Mouse (Mus musculus): ENCODE measurements at regions not wholly inside any gene's neighbourhood (a gene's known extent, or its start where the extent isn't known, plus 50 kb on each side); places are given as distances from the start of the nearest gene placed in this dataset.

DNA sequence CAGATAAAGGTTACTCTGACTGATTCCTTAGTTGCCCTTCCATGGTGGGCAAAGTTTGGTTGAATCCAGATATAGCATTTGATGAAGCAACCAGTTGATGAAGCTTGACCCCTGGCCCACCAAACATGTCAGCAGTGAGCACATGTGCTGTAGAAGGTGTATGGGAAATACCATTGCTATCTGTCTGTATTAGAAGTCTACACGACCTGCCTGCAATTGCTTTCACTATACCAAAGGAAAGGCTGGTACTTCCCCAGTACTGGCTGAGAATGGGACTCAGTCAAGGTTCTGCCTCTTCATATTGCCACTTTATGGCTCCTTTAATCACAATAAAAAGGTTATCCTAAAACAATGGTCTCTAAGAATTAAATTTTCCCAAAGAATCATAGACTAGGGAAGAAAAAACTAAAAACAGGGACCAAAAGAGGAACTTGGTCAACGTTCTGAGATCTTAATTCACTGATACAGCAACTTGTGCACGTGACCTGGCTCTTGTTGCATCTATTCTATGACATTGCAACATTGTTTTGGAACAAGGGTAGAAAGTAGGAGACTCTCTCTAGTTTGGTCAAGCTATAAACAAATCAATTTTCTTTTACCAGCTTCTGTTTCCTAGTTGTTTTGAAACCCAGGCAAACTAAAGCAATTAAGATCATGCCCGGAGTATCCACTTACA, 284.0 kb downstream of the Rapgef2 start:
- no peak for DNase-seq

DNA sequence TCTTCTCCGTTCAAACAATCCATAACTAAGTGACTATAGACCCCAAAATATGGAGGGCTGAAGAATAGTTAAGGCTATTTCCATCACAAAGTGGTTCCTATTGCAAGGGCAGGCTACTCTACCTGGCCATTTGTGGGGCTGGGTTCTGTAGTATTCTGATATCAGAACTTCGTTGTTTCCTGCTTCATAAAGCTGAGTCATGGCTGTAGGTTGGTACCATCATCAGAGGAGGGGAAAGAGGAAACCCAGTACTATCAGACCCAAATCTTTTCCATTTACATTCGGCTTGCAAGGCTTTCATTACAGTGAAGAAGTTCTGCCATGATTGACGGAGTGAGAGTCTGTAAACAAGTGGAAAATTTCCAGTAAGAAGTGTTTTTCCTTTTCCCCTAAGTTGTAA, 284.6 kb downstream of the Rapgef2 start:
- DNase-seq, result no peak

DNA sequence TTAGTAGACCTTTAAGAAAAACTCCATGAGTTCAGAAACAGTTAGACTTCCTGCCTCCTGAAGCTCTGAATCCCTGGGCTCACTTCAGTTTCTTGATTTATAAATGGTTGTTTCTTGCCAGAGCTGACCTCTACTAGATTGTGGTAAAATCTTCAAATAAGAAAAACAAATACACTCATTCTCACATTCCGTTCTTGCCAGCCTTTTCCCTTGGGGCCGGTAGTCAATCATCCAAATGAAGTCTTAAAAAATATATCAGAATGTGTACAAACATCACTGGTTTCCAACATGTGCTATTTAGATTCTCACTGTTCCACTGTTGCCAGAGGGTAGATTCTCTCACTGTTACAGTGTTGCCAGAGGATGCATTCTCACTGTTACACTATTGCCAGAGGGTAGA, 286.0 kb downstream of the Rapgef2 start:
- DNase-seq, result no peak

DNA sequence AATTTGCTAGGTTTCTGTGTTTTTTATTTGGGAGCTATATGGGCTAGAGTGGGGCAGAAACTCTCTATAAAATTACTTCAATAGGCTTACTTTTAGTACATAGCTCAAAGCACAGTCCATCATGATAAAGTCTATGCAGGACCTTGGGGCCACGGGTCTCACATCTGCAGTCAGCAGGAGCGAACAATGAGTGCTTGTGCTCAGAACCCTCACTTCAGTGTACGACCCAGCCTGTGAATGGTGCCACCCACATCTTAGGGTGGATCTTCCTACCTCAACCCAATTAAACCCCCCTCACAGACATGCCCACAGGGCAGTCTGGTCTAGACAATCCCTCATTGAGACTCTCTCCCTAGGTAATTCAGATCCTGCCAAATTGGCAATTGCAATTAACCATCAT, 286.5 kb downstream of the Rapgef2 start:
- DNase-seq, result no peak

DNA sequence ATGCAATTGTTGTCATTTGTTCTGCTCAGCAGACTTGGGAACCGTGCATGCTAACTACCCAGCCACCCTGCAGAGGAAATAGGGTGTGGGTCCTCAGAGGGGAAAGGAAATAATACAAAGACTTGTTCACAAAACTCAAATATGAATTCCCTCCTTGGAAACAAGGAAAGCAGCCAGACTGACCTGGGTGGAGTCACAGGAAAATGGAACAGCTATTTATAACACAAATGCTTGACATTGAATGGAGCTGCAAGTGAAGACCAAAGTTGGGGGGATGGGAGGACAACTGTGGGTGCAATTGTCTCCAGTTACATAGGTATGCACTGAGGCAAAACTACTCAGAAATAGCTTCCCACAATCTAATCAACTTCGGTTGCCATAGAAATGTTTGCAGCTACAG, 298.2 kb downstream of the Rapgef2 start:
- no peak for DNase-seq

DNA sequence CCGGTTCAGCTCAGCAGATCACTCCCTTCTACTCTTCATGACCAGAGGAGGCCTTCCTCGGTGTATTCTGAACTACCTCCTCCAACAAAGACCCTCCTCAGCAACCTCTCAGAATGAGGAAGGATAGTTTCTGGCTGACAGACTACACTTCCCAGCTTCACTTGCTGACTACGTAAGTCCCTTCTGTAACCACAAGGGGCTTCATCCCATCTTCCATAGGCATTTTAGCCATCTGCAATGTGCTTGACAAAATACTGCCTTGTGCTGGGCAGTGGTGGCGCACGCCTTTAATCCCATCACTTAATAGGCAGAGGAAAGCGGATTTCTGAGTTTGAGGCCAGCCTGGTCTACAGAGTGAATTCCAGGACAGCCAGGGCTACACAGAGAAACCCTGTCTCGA, 299.6 kb downstream of the Rapgef2 start:
- DNase-seq, result no peak

DNA sequence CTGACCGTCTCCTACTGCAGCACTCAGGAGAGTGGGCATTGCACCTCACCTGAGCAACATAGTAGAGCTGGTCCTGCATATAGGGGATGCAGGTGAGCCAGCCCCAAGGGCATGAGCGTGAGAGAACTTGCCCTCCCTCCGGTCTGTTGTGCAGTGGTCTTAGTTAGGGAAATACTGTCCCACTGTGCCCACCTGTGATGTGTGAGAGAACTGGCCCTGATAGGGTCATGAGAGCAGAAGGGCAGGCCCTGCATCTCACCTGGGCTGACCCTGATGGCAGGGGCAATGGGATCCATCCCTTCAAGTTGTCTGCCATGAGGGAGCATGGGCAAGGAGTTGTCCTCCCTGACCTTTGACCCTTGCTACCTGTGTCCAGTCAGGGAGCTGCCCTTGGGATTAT, 305.3 kb downstream of the Rapgef2 start:
- no peak for DNase-seq

DNA sequence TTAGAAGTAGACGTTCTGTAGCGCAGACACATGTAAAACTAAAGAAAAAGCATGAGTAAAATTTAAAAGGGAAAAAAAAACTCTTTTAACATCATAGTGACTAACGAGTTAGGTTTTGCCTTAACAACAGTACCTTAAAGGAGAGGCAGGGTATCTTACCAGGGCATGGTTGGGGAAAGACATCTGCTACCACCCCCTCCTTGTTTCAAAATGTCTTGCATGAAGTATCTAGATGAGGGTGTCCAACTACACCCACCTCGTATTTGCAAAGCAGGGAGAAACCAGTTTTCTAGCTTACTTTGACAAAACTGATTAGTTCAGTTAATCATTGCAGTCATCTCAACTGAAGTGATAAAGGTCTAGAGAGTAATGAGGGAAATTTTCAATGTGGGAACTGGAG, 307.5 kb downstream of the Rapgef2 start:
- DNase-seq, result no peak

DNA sequence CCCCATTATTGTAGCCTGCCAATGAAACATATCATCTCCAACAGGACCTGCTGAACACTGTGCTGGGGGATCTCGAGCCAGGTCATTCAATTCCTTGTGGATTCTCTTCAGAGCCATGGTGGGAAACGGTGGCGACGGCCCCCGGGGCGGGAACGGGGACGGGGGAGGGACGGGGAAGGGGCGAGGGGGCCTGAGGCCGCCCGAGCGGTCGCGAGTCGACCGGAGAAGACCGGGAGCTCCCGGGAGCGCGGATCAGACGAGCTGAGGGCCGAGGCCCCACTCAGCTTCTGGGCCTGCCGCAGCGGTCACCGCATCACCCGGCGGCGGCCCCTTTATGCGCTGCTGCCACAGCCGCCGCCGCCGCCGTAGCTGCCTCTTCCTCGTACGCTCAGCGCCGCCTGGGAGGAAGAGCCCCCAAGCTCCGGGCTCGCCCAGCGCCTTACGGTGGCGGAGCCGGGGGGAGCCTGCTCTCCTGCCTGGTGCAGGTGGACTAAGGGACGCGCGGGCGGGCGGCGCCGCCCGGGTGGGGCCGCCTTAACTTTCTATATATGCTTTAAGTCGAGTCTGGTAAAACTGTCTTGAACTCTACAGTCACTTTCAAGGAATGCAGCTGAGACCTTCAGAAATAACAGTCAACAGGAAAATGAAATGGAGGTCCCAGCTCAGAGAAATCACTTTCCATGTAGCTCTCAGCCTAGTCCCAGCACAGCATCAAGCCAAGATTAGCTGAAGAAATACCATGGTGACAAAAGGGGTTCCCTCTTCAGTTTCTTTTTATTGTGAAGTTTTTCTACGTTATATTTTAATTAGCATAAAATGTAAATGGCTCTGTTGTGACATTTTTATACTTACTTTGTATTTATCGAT, 319.4 kb downstream of the Rapgef2 start:
- DNase-seq, result peak in 1 of 2 experiments; percentile 33

DNA sequence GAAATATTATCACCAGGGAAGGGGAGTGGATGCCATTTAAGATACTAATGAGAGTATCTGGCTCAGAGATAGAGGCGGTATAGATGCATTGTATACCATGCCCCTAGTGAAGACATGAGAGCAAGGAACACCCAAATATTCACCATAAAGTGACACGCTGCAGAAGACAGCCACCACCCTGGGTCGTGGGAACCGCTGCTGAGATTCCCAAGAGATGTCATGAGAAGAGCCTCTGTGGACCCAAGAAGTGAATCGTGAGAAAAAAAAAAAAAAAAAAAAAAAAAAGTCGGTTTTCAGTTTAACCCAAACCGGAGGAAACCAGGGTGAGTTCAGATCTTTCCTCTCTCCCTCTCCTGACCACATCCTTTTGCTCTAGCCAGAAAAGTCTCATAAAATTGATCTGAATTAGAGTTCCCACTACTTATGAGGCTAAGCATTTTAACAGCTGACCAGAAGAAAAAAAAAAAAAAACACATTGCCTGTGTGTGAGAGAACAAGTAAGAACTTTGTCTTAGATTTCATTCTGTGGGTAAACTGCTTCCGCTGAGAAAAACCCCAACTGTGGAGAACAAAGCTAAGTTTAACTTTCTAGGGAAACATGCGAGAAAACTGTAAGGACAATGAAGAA, 322.0 kb downstream of the Rapgef2 start:
- DNase-seq, result no peak

DNA sequence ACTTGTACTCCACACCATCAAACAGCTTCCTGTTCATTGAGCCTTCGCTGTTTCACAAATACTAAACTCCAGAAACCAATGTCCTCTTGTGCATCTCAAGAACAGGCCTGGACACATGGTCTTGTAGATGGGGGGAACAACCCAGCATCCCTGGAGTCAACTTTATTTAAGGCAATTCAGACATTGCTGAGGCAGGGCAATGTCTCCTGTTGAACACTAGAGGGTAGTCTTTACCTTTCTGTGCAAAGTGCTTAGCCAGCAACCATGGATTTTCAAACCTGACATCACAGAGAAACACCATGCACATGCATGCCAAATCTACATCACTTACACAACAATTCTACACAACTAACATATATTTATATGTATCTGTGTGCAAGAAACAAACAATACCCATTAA, 327.5 kb downstream of the Rapgef2 start:
- DNase-seq, result peak; percentile 28 to 41

DNA sequence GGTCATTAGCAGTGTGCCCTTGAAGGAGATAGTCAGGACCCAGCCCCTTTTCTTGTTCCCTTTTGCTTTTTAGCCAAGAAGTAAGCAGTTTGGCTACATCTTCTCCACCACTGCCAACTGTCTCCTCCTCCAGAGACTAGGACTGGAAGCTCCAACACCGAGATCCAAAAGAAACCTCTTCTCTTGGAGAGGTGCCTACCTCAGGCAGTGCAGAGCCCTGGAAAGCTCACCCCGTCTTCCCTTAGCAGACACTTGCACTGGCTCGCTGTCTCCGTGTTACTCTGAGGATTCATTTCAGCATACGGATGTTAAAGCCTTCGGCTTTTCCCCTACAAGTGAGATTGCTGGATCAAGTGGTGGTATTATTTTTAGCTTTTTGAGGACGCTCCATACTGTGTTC, 331.0 kb downstream of the Rapgef2 start:
- no peak for DNase-seq

DNA sequence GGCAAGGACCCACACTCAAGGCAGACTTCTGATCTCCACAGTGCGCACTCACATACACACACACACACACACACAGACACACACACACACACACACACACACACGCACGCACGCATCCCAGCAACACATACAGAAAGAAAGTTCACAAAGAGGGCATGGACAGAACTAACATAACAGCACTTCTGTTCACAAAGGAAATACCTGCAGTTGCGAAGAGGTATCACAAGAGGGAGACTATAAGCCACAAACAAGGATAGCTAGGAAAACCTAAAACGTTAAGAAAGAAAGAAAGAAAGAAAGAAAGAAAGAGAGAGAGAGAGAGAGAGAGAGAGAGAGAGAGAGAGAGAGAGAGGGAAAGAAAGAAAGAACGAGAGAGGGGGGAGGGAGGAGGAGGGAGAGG, 336.9 kb downstream of the Rapgef2 start:
- DNase-seq, result peak in 1 of 2 experiments; percentile 12

DNA sequence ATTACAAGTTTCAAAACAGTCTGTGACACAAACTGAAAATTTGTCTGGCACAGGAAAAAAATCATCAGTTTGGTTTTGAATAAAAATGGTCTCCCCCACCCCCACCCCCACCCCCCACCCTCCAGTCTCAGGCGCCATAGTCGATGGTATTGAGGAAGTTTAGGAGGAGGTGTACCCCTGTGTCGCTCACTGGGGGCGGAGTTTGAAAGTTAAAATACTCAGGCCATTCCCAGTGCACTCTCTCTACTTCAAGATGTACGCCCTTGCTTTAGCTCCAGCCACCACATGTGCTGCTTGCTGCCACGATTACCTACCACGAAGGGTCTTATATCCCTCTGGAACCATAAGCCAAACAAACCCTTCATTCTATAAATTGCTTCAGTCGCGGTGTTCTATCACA, 337.6 kb downstream of the Rapgef2 start:
- no peak for DNase-seq

DNA sequence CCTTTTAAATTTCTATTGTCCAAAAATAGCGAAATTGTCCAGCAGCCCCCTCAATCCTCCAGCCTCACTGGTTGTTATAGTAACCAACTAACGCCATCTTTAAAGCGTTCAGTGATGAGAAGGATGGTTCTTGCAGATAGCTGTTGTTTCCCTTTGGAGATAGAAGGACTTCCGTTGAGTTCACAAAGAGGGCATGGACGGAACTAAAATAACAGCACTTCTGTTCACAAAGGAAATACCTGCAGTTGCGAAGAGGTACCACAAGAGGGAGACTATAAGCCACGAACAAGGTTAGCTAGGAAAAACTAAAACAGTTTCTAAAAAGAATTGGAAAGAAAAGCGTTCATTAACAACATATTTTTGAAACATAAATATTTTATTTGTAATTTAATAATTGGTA, 338.1 kb downstream of the Rapgef2 start:
- DNase-seq, result peak; percentile 55 to 63

DNA sequence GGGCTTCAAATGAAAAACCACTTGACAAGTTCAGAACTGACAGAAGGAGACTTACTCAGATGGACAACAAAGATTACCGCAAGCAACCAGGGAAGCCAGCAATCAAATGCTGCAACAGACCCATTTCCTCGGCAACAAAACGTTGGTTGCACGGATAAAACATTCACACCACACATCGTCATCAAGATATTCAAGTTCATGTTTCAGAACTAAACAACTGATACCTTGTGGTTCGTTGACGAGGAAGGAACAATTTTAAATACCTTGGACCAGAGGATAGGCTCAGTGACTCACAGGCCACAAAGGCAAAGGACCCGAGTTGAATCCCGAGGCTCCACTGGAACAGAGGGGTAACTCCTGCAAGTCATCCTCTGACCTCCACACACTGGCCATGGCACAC, 339.1 kb downstream of the Rapgef2 start:
- no peak for DNase-seq

DNA sequence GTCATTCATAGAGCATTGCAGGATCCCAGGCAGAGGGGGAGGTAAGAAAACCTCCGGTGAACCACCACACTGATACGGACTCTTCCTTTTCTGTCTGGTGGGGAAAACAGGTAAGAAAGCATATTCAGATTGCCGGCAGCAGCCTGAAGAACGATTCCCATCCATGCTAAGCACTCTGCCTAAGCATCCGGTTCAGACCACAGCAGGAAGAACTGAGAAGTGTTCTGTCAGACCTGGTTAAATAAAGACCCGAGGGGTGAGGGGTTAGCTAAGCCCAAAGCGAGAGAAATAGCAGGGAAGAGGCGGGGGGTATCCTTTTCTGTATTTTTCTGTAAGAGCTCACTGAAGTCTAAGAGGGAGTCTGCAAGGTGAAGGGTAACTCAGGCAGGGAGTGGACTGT, 342.1 kb downstream of the Rapgef2 start:
- DNase-seq, result no peak

DNA sequence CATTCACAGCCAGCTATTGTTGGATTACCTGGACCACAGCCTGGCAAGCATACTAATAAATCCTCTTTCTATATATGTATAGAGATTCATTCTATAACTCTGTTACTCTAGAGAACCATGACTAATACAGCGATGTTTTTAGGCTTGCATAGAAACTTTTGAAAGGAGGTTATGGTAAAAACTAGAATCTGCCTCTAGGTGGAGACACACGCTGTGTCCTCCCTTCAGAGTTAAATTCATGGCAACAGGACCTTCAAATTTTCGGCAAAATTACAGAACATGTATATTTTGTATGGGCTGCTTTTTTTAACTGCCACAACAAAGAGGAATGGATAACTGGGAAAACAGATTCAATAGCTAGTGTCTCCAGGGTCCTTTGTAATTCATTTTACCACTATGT, 353.3 kb downstream of the Rapgef2 start:
- DNase-seq, result no peak

DNA sequence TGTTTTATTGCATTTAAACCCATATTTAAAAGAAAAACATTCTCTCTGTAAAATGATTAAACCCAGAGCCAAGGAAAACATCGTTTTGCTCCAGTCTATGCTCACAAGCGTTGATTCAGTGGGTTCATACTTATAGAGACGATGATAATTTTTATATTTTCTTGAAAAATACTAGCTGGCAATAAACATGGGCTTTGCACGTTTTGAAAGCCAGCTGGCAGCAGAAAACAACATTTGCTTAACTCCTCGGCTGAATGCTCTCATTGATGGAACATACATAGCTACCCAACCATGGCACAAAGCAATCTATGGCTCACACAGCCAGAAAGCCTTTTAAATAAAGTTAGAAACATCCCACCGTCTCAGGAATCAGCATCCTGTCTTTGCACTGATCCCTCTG, 366.5 kb downstream of the Rapgef2 start:
- no peak for DNase-seq

DNA sequence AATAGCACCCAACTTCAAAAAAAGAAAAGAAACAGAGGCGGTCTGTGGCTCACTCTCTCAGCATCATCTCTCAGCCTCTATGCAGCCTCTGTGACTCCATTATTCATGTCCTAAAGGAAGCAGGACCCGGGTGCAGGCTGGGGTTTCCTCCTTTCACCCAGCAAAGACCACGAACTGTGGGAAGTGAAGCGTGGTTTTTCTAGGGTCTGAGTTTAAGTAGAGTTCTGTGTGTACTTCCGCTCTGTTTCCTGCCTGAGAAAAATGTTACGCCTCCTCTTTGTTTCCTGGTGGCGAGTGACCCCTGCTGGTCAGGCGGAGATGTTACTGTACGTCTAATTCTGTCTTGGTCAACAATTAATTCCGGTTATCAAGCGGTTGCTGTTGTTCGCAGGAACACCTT, 366.9 kb downstream of the Rapgef2 start:
- DNase-seq, result peak; percentile 67 to 71

DNA sequence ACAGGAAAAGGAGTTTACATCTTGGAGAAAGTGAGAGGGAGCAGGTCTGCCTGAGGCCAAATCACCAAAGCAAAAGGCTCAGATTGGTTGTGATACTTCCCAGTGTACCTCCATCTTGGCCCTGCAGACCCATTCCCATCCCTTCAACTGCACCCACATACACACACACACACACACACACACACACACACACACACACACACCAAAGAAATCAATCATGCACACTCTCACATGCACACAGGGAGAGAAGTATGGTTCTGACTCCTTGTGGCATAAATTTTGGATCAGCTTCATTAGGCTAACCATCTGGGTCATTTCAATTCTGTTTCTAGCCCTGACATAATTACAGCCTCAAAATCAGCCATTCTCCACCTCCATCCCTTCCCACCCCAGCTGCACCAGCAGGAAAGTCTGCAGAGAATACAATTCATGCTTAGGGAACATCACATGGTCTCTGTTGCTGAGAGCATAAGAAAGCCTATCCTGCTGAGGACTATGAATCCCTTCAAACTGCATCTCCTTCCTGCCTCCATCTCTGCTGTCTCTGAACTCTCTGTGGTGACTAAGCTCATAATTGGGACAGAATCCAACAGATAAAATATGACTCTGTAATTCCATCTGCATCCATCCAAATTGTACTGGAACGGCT, 378.0 kb downstream of the Rapgef2 start:
- DNase-seq, result no peak

DNA sequence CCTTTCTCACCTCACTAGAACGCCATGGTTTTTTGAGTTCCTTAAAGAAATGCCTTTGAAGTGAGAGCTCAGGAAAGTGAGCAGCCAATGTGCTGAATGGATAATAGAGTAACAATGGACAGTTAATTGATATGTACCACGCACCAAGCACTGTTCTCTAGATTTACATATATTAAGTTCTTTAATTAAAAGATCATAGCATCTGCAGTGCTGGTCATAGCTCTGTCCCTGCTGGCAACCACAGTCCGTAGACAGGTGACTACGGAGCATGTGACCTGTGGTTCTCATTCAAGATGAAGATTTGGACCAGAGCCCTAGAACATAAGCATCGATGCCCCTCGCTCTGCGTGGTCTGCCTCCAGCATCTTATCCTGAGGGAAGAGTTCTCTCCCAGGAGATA, 378.5 kb downstream of the Rapgef2 start:
- no peak for DNase-seq

DNA sequence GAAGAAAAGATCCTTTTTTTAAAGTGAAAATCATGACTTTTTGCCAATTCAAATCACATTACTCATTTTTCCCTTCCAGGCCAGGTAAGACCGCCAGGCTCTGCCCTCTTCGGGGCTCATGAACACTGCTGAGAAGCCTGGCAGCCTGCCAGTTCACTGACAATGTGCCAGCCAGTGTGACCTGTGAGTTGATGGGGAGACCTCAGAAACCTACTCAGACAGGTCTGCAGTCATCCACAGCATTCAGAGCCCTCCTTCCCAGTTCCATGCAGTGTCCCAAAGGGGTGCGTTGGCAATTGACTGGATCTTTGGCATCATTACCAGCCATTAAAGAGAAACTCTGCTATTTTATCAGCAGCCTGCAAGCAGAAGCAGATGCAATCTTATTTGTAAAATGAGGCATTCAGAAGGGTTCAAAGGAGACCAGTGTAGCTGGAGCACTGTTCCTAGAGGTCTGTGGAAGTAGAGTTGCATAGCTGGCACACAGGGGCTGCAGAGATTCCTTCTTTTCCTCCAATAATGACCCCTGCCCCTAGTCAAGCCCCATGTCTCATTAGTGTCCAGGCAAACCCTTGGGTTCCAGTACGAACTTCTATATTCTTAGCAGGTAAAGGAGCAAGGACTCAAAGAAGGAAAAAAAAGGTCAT, 384.4 kb downstream of the Rapgef2 start:
- DNase-seq, result peak; percentile 3 to 11

All from cerebellum, adult 18-20 months (tissue).